Mouse (Mus musculus) cerebellum, adult 9-10 months (tissue): ENCODE measurements at regions not wholly inside any gene's neighbourhood (a gene's known extent, or its start where the extent isn't known, plus 50 kb on each side); places are given as distances from the start of the nearest gene placed in this dataset.
A peak's percentile ranks its signal among the peaks of the same experiment; 100 is the strongest.

Experiments
- DNase-seq: peaks from one replicate; pipeline ENCODE4 v3.0.0; 2022

- DNase-seq = no peak
These were observed 232.7 kb upstream of the Atxn7l3b start for GRCm38 (mm10) chr10:113161486-113161885.

- DNase-seq = no peak
These were observed 231.3 kb upstream of the Atxn7l3b start for GRCm38 (mm10) chr10:113160055-113160454.

- DNase-seq = no peak
These were observed 230.2 kb upstream of the Atxn7l3b start for GRCm38 (mm10) chr10:113158988-113159387.

DNA sequence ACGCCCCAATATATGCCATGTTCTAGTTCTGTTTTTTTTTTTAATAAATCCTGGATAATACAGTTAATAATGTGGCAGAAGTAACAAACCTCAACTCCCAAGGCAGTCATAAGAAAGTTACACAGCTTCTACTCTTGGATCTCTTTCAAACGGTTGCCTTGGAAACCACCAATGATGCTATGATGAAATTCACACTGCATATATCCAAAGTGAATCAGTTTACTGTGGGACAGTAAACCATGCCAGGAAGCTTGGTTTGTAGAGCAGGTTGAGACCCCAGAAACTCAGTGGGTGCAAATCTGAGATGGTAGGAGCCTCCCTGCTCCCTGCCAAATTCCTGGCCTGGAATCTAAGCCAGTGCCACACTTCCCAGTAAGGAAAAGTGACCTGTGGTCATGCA, 212.8 kb upstream of the Atxn7l3b start:
- no peak for DNase-seq

DNA sequence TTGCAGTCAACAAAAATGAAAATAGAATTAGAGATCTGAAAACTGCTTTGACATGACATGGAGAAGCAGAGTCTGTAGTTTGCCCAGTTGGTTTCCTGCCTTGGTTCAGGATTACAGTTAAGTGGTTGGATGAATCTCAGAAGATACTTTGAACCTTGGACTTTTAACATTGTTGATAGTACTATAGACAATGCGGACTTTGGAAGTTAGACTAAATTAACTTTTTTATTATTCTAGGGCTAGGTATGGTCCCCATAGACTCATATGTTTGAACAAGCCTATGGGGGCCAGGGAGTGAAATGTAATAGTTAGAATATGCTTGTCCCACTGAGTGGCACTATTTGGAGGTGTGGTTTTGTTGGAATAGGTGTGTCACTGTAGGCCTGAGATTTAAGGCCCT, 186.2 kb upstream of the Atxn7l3b start:
- no peak for DNase-seq

- DNase-seq = peak; percentile 0
These were observed 177.1 kb upstream of the Atxn7l3b start for GRCm38 (mm10) chr10:113105771-113106430.

- no peak for DNase-seq
These were observed 176.5 kb upstream of the Atxn7l3b start for GRCm38 (mm10) chr10:113105301-113105700.
